Mouse (Mus musculus): ENCODE data around the gene Atp13a1.

The Atp13a1 gene

DNA sequence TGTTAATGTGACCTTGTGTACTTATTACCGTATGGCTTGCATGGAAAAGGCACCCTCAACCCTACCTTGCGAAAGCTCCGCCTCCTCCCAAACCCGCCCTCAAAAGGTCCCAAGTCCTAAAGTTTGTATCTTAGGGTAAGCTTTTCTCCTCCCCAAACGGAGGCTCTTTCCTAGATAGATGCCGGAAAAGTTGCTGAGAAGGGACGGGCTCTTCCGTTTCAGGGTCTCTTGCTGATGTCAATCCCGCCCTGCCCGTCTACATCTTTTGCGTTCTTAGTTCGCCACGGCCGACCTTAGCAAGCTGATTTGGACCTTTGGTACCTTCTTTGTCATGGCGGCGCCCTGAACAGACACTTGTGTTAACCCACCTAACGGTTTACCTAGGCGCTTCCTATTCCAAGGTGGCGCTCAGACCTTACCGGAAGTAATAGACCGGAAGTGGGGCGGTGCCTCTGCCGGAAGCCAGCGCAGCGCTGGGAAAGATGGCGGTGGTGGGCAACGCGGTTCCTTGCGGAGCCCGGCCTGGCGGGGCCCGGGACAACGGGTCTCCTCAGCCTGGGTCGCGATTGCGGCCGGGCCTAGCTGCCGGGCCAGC, at the start of gene Atp13a1, which contains the start of gene Zfp866:
Gene Atp13a1 (plus strand): TSS at position 391 of the 595 bp plus-strand sequence.
Gene Zfp866 (minus strand): TSS at position 406 of the 595 bp plus-strand sequence.
- DNase-seq, result peak; percentile 89

DNA sequence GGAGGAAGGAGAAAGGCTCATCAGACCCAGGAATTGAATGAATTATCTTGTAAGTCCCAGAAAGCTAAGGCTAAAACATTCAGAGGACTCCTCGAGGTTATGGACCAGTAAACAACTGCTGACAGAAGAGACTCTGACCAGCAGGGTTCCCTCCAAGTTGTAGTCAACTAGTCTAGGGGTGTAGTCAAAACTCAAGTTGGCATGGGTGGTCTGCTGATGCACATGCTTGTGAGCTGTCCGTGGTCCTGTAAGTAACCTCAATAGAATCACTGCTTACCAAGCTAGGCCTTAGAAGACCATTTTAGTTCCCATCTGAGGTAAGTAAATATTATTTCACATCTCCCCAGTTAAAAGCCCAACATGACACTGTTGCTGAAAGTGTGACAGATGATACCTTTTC, 49.7 kb upstream of the Atp13a1 start:
- no peak for DNase-seq

DNA sequence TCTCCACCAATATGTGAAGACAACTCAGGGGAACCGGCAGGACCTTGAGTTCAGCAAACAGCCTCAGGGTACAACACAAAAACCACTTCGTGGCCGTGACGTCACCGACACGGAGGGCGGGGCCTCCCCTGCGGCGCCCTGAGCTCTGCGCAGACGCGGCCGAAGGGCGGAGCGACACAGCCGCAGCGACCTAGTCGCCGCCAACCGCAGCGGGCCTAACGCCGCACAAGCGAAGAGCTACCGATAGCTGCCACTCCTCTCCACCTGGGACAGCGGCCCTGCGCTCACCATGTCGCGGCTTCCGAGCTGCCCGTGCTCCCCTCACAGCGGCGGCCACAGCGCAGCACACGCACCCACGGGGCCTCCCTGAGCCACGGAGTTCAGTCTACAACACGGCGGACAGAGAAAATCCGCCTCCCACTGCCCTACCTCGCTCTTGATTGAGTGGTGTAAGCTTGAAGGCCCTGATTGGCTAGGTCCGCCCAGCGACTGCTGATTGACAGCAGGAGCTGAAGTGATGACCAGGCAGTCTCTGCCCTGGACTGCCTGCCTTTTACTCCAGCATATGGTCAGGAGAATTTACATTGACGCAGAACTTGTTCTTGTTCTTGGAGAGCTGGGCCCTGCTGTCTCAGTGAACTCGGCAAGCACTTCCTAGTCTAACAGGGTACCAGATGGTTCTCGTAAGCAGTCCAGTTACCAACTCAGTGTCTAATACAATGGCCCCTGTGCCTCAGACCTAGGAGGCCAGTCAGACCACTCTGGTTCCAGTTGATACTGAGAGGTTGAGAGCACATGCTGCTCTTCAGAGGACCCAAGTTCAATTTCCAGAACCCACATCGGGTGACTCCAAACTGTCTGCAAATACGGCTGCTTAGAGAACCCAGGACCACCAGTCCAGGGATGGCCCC, 41.2 kb upstream of the Atp13a1 start, which contains the start of gene Zfp963:
Gene Zfp963 (minus strand): TSS at position 427 of the 911 bp plus-strand sequence.
- DNase-seq, result peak; percentile 96

DNA sequence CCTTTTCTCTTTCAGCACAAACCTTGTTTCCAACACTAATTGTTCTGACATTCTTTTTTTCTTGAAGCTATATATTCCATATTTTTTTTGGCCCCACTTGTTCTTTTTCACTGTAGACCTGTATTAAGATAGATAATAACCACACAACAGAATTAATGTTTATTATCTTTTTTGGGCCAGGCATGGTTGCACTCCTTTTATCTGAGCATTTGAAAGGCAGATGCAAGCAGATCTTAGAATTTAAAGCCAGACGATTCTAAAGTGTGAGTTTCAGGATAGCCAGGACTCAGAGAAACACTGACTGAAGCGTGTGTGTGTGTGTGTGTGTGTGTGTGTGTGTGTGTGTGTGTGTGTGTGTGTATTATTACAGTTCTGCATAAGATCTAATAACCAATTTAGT, 38.5 kb upstream of the Atp13a1 start:
- DNase-seq, result no peak

DNA sequence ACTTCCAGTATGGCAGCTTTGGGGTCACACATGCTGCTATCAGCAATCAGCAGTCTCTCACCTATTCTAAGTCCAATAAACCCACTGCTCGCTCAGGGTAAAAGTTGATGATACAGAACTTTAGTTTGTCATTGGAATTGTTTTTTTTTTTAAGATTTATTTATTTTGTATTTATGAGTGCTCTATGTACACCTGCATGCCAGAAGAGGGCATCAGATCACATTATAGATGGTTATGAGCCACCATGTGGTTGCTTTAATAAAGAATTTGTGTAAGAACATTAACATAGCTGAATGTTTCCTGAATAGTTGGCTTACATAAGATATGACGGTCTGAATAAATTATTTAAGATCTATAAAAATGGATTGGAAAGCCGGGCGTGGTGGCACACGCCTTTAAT, 32.6 kb upstream of the Atp13a1 start:
- no peak for DNase-seq

DNA sequence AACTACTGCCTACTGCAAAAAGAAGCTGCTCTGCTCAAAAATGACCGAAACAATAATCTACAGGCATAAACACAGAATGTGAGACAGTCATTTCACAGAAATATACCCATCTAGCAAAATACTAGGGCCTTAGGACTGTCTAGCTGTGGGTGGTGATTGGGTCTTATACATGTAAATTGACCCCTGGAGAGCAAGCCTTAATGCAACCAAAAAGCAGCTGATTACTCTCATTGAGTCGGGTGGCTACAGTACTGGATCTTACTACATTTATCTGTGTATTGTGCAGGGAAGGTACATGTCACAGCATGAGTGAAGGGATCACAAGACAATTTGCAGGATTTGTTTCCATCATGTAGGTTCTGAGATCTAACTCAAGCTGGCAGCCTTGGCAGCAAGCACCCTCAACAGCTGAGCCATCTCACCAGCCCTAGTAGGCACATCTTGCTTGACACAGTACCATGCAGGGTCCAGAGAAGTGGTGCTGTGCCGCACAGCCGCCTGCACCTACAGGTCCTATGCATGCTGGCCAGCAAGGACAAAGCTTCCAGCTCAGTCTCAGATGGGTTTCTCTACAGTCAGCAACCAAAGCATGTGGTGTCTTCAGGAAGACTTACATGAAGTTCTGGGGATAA, 29.0 kb upstream of the Atp13a1 start:
- no peak for DNase-seq

DNA sequence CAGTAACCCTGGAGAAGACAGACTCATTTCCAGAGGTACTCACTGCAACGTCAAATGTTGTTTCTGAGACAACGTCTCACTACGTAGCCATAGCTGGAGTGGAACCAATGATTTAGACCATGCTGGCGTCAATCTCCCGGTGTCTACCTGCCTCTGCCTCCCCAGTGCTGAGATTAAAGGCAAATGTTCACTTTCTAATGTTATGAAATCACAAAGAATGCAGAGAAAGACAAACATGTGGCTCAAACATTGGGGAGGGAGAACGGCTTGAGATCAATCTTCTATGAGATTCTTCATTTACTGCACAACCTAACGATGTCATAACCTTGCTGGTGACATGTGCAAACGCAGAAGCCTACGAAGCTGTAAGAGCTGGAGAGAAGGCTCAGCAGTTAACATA, 19.7 kb upstream of the Atp13a1 start:
- DNase-seq, result no peak

DNA sequence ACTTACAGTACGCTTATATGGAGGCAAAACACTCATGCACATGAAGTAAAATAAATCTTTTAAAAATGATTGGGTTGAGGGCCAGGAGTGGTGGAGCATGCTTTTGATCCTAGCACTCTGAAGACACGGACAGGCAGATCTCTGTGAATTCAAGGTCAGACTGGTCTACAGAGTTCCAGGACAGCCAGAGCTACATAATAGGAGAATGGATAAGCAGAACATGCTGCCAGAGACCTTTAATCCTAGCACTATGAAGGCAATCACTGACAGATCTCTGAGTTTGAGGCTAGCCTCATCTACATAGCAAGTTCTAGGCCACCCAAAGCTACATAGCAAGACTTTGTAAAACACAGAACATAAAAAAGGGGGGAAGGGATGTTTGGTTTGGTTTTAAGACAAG, 18.9 kb upstream of the Atp13a1 start:
- no peak for DNase-seq

DNA sequence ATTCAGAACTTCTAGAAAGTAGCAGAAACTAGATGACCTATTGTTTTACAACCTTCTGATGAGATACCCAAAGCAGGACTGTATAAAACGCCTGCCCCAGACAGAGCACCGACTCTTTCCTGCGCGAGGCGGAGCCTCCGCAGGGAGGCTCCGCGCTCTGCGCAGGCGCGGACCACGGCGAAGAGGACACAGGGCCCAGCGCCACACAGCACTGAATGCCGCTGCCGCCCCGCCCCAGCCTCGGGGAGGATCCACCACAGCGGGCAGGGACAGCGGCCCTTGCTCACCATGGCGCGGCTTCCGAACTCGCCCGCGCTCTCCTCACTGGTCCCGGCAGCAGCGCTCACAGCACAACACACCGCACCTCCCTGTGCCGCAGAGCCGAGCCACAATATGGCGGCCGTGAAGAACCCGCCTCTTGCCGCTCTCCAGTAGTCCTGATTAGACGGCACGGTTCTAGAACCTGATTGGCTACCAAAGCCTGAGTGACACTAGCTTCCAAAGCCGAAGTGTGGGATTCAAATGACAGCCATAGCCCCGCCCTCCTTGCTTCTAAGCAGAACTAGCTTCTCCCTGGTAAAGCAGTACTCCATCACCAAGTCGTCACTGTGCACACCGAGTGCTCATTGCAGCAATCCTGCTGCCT, 16.3 kb upstream of the Atp13a1 start, which contains the start of gene Gm20422:
Gene Gm20422 (minus strand): TSS at position 384 of the 646 bp plus-strand sequence.
- DNase-seq, result peak; percentile 95

DNA sequence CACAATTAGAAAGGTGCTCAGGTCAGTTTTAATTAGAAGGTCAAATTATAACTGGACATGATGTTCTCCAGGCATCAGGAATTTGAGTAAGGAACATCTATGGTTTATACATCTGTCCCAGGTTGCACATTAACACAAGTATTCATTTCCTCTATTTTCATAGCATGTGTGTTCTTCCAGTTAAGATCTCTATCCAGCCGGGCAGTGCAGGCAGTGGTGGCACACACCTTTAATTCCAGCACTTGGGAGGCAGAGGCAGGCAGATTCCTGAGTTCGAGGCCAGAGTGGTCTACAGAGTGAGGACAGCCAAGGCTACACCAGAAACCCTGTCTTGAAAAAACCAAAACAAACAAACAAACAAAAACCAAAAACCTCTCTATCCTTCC, 15.8 kb upstream of the Atp13a1 start:
- DNase-seq, result no peak

DNA sequence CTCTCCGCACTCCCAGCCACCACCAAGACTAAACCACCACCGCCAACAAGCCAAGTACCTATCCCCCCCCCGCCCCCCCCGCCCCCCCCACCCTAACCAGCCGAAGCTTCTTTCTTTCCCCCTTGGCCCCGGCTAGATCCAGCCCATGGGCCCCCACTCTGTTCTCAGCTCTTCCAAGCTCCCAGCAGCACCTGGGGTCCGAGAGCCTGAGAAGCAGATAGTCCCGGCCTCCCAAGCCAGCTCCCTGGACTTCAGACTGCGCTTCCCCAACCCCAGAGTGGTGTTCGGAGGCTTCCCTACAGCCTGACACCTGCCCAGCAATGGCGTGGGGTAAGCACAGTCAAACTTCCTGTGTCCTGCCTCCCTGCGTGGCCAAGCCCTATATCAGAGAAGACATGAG, 13.9 kb upstream of the Atp13a1 start:
- no peak for DNase-seq

DNA sequence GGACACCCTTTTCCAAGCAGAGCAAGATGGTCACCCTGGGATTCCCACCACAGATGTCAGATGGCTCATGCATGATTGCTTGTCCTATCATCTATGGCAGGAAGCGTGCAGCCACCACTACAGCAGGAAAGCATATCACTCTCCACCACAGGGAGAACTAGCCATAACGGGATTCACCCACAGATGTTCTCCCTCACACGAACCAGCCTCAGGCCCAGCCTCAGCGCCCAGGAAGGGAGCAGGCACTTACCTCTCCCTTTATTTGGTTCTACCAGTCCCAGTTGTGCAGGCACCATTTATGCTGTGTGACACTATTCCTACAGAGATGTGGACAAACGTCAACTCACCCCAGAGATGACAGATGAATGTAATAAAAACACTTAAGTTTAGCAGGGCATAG, 1.9 kb upstream of the Atp13a1 start:
- DNase-seq, result no peak

DNA sequence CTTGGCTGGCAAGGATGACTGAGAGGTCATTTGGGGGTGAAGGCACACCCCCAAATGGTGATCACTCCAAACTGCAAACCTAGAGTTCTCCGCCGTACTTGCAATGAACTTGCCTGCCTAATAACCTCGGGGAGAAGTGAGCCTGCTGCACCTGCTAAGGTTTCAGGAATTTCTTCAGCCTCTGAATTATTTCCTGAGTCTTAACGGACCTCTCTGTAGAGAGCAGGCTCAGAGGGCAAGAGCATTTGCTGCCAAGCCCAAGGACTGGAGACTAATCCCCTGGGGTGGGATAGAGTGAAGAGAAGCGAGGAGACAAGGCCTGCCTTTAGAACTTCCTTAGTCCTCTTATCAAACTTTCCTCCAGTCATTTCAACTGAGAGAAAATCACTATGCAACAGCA, 1.2 kb upstream of the Atp13a1 start:
- DNase-seq, result no peak

DNA sequence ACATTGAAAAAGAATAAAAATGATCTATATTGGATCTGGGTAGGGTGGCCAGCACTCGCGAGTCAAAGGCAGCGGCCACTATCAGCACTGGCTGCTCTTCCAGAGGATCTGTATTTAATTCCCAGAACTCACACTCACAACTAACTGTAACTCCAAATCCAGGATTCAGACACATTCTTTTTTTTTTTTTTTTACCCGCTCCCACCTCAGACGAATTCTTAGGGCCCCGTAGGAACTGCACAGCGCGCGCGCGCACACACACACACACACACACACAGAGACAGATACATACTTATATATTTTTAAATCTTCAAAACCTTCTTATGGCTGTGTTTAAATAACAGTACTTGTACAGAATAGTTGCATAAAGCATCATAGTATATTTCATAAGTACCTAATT, 599 bp upstream of the Atp13a1 start:
- no peak for DNase-seq

DNA sequence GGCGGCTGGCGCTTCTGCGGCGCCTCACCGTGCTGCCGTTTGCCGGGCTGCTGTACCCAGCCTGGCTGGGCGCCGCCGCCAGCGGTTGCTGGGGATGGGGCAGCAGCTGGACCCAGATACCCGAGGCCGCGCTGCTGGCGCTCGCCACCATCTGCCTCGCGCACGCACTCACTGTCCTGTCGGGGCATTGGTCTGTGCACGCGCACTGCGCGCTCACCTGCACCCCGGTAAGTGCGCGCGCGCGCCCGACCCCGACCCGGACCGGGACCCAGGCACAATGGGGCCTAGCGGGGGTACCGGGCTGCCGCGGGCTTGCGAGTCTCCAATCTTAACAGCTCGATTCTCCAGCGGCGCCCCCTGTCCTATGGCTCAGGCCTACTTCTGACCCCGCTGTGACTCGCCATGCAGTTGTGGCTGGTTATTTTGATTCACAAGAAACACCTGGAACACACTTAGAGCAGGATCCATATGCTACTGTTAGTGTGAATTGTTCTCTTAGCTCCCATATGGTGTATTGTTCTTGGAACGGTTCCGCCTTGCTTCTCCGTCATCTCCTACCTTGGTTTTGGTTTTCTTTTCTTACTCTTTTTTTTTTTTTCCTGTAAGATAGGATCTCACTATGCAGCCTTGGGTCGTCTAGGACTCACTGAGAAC, 579 bp downstream of the Atp13a1 start:
- peak; percentile 61 for DNase-seq

DNA sequence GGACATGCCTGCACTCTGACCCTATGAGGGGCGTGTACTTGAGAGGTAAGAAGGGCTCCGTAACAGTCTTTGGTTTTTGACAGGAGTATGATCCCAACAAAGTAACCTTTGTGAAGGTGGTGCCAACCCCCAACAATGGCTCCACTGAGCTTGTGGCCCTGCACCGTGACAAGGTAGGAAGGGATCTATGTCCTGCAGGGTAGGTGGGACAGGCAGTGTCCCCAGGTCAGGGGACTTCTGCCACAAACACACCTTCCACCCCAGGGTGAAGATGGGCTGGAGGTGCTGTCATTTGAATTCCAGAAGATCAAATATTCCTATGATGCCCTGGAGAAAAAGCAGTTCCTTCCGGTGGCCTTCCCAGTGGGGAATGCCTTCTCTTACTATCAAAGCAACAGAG, 2.7 kb downstream of the Atp13a1 start:
- DNase-seq, result no peak

DNA sequence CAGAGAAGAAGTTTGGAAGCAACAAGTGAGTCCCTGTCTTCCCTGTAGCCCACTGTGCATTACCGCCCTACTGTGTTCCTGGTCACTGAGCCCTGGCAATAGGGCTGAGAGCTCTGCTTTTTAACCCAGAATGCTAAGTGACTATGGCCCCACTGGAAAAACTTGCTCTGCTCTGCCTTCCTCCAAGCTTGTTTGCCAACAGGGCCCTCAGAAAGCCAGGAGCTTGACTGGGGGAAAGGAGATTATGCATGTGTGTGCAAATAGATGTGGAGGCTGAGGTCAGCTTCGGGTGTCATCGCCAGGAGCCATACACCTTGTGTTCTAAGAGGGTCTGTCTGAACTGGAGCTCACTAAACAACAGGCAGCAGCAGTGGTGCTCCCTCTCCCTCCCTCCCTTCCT, 3.1 kb downstream of the Atp13a1 start:
- DNase-seq, result no peak

DNA sequence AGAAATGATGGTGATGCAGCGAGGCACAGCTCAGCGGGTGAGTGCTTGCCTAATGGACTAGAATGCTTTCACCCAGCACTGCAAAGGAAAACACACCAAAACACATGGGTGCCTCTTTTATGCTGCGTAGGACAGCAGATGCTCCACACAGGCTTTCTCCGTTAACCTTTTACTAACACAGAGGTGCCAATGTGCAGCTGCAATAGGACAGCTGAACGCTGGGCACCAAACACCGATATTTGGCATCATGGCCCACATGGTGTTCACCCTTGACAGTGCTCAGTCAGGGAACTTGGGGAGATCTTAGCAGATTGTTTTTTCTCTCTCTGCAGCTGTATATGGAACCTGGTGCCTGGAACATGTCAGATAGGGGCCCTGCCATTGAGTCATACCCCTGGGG, 3.9 kb downstream of the Atp13a1 start:
- no peak for DNase-seq

DNA sequence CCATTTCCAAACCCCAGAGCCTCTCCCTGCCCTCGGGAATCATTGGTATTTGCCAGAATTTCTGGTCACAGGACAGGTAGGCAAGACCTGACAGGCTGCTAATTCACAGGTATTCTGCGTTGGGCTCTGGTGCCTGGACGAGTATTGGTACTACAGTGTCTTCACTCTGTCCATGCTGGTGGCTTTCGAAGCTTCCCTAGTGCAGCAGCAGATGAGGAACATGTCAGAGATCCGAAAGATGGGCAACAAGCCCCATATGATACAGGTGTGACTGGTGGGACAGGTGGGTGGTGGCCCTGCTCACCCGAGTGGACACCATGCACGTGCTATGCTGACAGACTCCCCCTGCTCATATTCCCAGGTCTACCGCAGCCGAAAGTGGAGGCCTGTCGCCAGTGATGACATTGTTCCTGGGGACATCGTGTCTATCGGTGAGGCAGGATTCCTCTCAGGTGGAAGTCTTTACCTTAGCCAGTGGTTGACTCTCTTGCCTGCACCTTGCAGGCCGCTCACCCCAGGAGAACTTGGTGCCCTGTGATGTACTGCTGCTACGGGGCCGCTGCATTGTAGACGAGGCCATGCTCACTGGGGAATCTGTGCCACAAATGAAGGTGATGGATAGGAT, 5.9 kb downstream of the Atp13a1 start:
- no peak for DNase-seq

DNA sequence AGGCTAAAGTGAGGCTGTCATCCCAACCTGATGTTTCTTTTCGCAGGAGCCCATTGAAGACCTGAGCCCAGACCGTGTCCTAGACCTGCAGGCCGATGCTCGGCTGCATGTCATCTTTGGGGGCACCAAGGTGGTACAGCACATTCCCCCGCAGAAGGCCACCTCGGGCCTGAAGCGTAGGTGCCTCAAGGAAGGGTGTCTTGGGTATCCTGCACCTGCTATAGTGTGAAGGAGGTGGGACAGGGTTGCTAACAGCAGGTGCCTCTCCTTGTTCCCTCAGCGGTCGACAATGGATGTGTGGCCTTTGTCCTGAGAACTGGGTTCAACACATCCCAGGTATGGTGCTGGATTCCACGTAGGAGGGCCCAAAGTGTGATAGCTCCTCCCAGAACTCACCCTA, 6.7 kb downstream of the Atp13a1 start:
- DNase-seq, result no peak

DNA sequence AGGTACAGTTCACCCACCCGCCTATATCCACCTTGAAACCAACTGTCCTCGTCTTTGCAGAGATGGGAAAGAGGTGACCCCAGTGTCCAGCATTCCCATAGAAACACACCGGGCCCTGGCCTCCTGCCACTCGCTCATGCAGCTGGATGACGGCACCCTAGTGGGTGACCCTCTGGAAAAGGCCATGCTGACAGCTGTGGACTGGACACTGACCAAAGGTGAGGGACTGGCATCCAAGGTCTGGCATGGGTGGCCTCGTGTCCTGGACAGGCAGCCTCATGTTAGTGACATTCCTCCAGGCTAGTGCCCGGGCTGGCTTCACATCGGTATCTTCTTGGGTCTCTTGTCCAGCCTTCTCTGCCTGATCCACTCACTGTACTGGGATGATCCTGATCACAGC, 8.3 kb downstream of the Atp13a1 start:
- no peak for DNase-seq

DNA sequence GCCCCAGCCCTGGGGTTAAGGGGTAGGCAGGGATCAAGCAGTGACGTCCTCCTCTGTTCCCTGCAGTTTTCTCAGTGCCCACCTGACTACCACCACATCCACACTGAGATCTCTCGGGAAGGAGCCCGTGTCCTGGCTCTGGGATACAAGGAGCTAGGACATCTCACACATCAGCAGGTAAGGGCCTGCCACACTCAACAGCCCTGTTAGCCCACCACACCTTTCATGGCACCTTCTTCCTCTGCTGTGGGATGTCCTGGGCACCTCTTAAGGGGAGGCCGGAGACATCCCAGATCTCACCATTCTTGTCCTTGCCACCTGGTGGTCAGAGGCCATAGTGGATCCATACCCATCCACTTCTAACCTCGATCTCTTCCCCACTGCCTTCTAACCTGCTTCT, 9.0 kb downstream of the Atp13a1 start:
- DNase-seq, result no peak
